Mouse (Mus musculus): ENCODE measurements around the gene Auts2. TPM values are rescaled to one million over a fixed set of nuclear protein-coding genes. Genes with fewer than 3 reads are reported as not detected.

The Auts2 gene
- total RNA-seq, 1 experiment: 9.9 TPM

GRCm38 (mm10) chr5:131560773-131561560, 982.2 kb downstream of the Auts2 start:
- Histone ChIP-seq H3K27ac (ENCODE audit: insufficient read depth, low read depth, low read length, poor library complexity, severe bottlenecking) (no peak overlapping the region), H3K9me3 (ENCODE audit: control insufficient read depth, insufficient read depth, low read depth, low read length) (no peaks in the 10 kb centered on the region), H3K36me3 (ENCODE audit: control insufficient read depth, insufficient read depth, low read length, poor library complexity, severe bottlenecking) (no peaks in the 10 kb centered on the region), H3K4me1 (ENCODE audit: control insufficient read depth in 2 of 2, insufficient read depth in 2 of 2, low read length in 2 of 2, poor library complexity in 1 of 2) (peaks cover 14 to 15% of the 10 kb centered on the region in 2 experiments), H3K4me3 (ENCODE audit: insufficient read depth in 1 of 2, low read depth in 1 of 2, low read length in 2 of 2, poor library complexity in 1 of 2, severe bottlenecking in 1 of 2) (no peak overlapping the region), H3K9ac (ENCODE audit: insufficient read depth, low read depth, low read length, poor library complexity, severe bottlenecking) (no peak overlapping the region)
- TF ChIP-seq MAFK (IDR thresholded peaks at IDR 0.05; ENCODE audit: insufficient read depth, low read depth, low read length) (no peak), HCFC1 (IDR thresholded peaks at IDR 0.05; ENCODE audit: borderline replicate concordance, insufficient read depth, low read length) (no peak), ZC3H11A (IDR thresholded peaks at IDR 0.05; ENCODE audit: borderline replicate concordance, low read depth, low read length) (no peak), CHD2 (IDR thresholded peaks at IDR 0.05; ENCODE audit: low read depth, low read length) (no peak), ZNF384 (IDR thresholded peaks at IDR 0.05; ENCODE audit: low read depth, low read length) (no peak)
- DNase-seq (ENCODE audit: low read depth, low spot score): no peak
- in situ Hi-C loops (cut with MboI; ENCODE audit: low sequenced_read_pairs in 2 of 2, unreplicated experiment in 2 of 2): no loop called here

- no peak overlapping the region for H3K4me3 ChIP-seq (ENCODE audit: insufficient read depth in 1 of 2, low read depth in 1 of 2, low read length in 2 of 2, poor library complexity in 1 of 2, severe bottlenecking in 1 of 2)
- H3K9ac ChIP-seq (ENCODE audit: insufficient read depth, low read depth, low read length, poor library complexity, severe bottlenecking): no peak overlapping the region
- H3K9me3 ChIP-seq (ENCODE audit: control insufficient read depth, insufficient read depth, low read depth, low read length): no peaks in the 10 kb centered on the region
- peaks cover 10 to 12% of the 10 kb centered on the region in 2 experiments for H3K4me1 ChIP-seq (ENCODE audit: control insufficient read depth in 2 of 2, insufficient read depth in 2 of 2, low read length in 2 of 2, poor library complexity in 1 of 2)
- H3K36me3 ChIP-seq (ENCODE audit: control insufficient read depth, insufficient read depth, low read length, poor library complexity, severe bottlenecking): no peaks in the 10 kb centered on the region
- TF ChIP-seq ZC3H11A (IDR thresholded peaks at IDR 0.05; ENCODE audit: borderline replicate concordance, low read depth, low read length): no peak
- H3K27ac ChIP-seq (ENCODE audit: insufficient read depth, low read depth, low read length, poor library complexity, severe bottlenecking): no peak overlapping the region; the same call in 1 of the 2 replicates
- no peak for DNase-seq (ENCODE audit: low read depth, low spot score)
- in situ Hi-C loops (cut with MboI; ENCODE audit: low sequenced_read_pairs in 2 of 2, unreplicated experiment in 2 of 2): no loop called here
These were observed 984.6 kb downstream of the Auts2 start for GRCm38 (mm10) chr5:131558403-131559174.

- in situ Hi-C loops (cut with MboI; ENCODE audit: low sequenced_read_pairs in 2 of 2, unreplicated experiment in 2 of 2): no loop called here
- no peaks in the 10 kb centered on the region for H3K36me3 ChIP-seq (ENCODE audit: control insufficient read depth, insufficient read depth, low read length, poor library complexity, severe bottlenecking)
- no peak overlapping the region for H3K4me3 ChIP-seq (ENCODE audit: insufficient read depth in 1 of 2, low read depth in 1 of 2, low read length in 2 of 2, poor library complexity in 1 of 2, severe bottlenecking in 1 of 2)
- TF ChIP-seq CHD2 (IDR thresholded peaks at IDR 0.05; ENCODE audit: low read depth, low read length): no peak
- TF ChIP-seq MAFK (IDR thresholded peaks at IDR 0.05; ENCODE audit: insufficient read depth, low read depth, low read length): no peak
- no peak for TF ChIP-seq ZC3H11A (IDR thresholded peaks at IDR 0.05; ENCODE audit: borderline replicate concordance, low read depth, low read length)
- no peak for TF ChIP-seq HCFC1 (IDR thresholded peaks at IDR 0.05; ENCODE audit: borderline replicate concordance, insufficient read depth, low read length)
- TF ChIP-seq ZNF384 (IDR thresholded peaks at IDR 0.05; ENCODE audit: low read depth, low read length): no peak
- no peak for DNase-seq (ENCODE audit: low read depth, low spot score)
- no peaks in the 10 kb centered on the region for H3K9me3 ChIP-seq (ENCODE audit: control insufficient read depth, insufficient read depth, low read depth, low read length)
- H3K4me1 ChIP-seq (ENCODE audit: control insufficient read depth in 2 of 2, insufficient read depth in 2 of 2, low read length in 2 of 2, poor library complexity in 1 of 2): peaks cover 2 to 6% of the 10 kb centered on the region in 2 experiments
- peak overlapping the region; percentile 18 for H3K27ac ChIP-seq (ENCODE audit: insufficient read depth, low read depth, low read length, poor library complexity, severe bottlenecking)
- H3K9ac ChIP-seq (ENCODE audit: insufficient read depth, low read depth, low read length, poor library complexity, severe bottlenecking): peak overlapping the region; percentile 5; the same call in 1 of the 2 replicates
These were observed 985.4 kb downstream of the Auts2 start for GRCm38 (mm10) chr5:131557591-131558385.

- DNase-seq (ENCODE audit: low read depth, low spot score): no peak
These were observed 994.1 kb downstream of the Auts2 start for GRCm38 (mm10) chr5:131548932-131549563.

More at GRCm38 (mm10) chr5:131548932-131549563, 994.1 kb downstream of the Auts2 start:
- Histone ChIP-seq H3K27ac (ENCODE audit: insufficient read depth, low read depth, low read length, poor library complexity, severe bottlenecking) (no peak overlapping the region), H3K9me3 (ENCODE audit: control insufficient read depth, insufficient read depth, low read depth, low read length) (no peaks in the 10 kb centered on the region), H3K4me3 (ENCODE audit: insufficient read depth in 1 of 2, low read depth in 1 of 2, low read length in 2 of 2, poor library complexity in 1 of 2, severe bottlenecking in 1 of 2) (no peak overlapping the region), H3K36me3 (ENCODE audit: control insufficient read depth, insufficient read depth, low read length, poor library complexity, severe bottlenecking) (no peaks in the 10 kb centered on the region), H3K4me1 (ENCODE audit: control insufficient read depth in 2 of 2, insufficient read depth in 2 of 2, low read length in 2 of 2, poor library complexity in 1 of 2) (no peaks in the 10 kb centered on the region), H3K9ac (ENCODE audit: insufficient read depth, low read depth, low read length, poor library complexity, severe bottlenecking) (no peak overlapping the region)
- no peak for TF ChIP-seq CHD2 (IDR thresholded peaks at IDR 0.05; ENCODE audit: low read depth, low read length)
- TF ChIP-seq HCFC1 (IDR thresholded peaks at IDR 0.05; ENCODE audit: borderline replicate concordance, insufficient read depth, low read length): no peak
- TF ChIP-seq ZNF384 (IDR thresholded peaks at IDR 0.05; ENCODE audit: low read depth, low read length): no peak
- in situ Hi-C loops (cut with MboI; ENCODE audit: low sequenced_read_pairs in 2 of 2, unreplicated experiment in 2 of 2): no loop called here
